Mouse (Mus musculus) thymus, postnatal 14 days (tissue): ENCODE measurements around the gene Slc9a6.

Experiments
- DNase-seq: peaks from one replicate; pipeline ENCODE4 v3.0.0; 2021

Gene Slc9a6

GRCm38 (mm10) chrX:56667296-56667695 lies 57.7 kb downstream of the Slc9a6 start:
- no peak for DNase-seq

GRCm38 (mm10) chrX:56668051-56668450 lies 58.5 kb downstream of the Slc9a6 start:
- no peak for DNase-seq

GRCm38 (mm10) chrX:56668501-56668900 lies 58.9 kb downstream of the Slc9a6 start:
- DNase-seq: no peak

GRCm38 (mm10) chrX:56675556-56675955 lies 66.0 kb downstream of the Slc9a6 start:
- DNase-seq: no peak

- DNase-seq: no peak
These were observed 68.2 kb downstream of the Slc9a6 start for GRCm38 (mm10) chrX:56677736-56678135.

- no peak for DNase-seq
These were observed 69.5 kb downstream of the Slc9a6 start for GRCm38 (mm10) chrX:56679066-56679465.

GRCm38 (mm10) chrX:56682156-56682720 lies 72.7 kb downstream of the Slc9a6 start:
- no peak for DNase-seq

GRCm38 (mm10) chrX:56683521-56683920 lies 74.0 kb downstream of the Slc9a6 start:
- DNase-seq: no peak

- DNase-seq: no peak
These were observed 83.0 kb downstream of the Slc9a6 start for GRCm38 (mm10) chrX:56692554-56692953.

- no peak for DNase-seq
These were observed 85.0 kb downstream of the Slc9a6 start for GRCm38 (mm10) chrX:56694539-56694938.

GRCm38 (mm10) chrX:56697199-56697780 lies 87.7 kb downstream of the Slc9a6 start:
- no peak for DNase-seq

GRCm38 (mm10) chrX:56697886-56698285 lies 88.3 kb downstream of the Slc9a6 start:
- DNase-seq: no peak

- DNase-seq: no peak
These were observed 91.7 kb downstream of the Slc9a6 start for GRCm38 (mm10) chrX:56701261-56701660.

- no peak for DNase-seq
These were observed 94.5 kb downstream of the Slc9a6 start for GRCm38 (mm10) chrX:56703965-56704562.

- no peak for DNase-seq
These were observed 99.2 kb downstream of the Slc9a6 start for GRCm38 (mm10) chrX:56708592-56709370.

GRCm38 (mm10) chrX:56710522-56710921 lies 101.0 kb downstream of the Slc9a6 start:
- no peak for DNase-seq

- no peak for DNase-seq
These were observed 103.1 kb downstream of the Slc9a6 start for GRCm38 (mm10) chrX:56712666-56713065.
